Mouse (Mus musculus): ENCODE data around the gene Ssrp1. TPM values are rescaled to one million over a fixed set of nuclear protein-coding genes. Genes with fewer than 3 reads are reported as not detected.

Ssrp1 gene
- 74.8 and 88.8 TPM in 2 replicates for total RNA-seq (2023)

GRCm38 (mm10) chr2:85037047-85038026, at the start of gene Ssrp1, which contains the start of gene P2rx3:
Gene Ssrp1, plus strand, starts transcription at chr2:85037234.
Gene P2rx3, minus strand, starts transcription at chr2:85037462.

GRCm38 (mm10) chr2:84987930-84988329, 49.1 kb upstream of the Ssrp1 start, which contains the start of gene Prg3:
Gene Prg3, plus strand, starts transcription at chr2:84988215.

GRCm38 (mm10) chr2:85047596-85048167, 10.6 kb downstream of the Ssrp1 start, which contains the start of gene Tnks1bp1:
Gene Tnks1bp1, plus strand, starts transcription at chr2:85048022.

Other genes with a start within 250 kb of the Ssrp1 start
- gene Ube2l6, start 238.4 kb upstream of the Ssrp1 start, total RNA-seq (2023) = 18.2 and 19.2 TPM in 2 replicates
- gene Smtnl1, start 214.6 kb upstream of the Ssrp1 start, total RNA-seq (2023) = not detected in 2 replicates
- 4.4 and 4.5 TPM in 2 replicates for gene Timm10, start 210.2 kb upstream of the Ssrp1 start, total RNA-seq (2023)
- 1.0 and 2.2 TPM in 2 replicates for gene Slc43a1, start 198.4 kb upstream of the Ssrp1 start, total RNA-seq (2023)
- gene Rtn4rl2, start 150.5 kb upstream of the Ssrp1 start, total RNA-seq (2023) = not detected in 2 replicates
- 31.5 and 38.8 TPM in 2 replicates for gene Slc43a3, start 100.7 kb upstream of the Ssrp1 start, total RNA-seq (2023)
- 23.3 and 29.1 TPM in 2 replicates for gene Prg2, start 56.8 kb upstream of the Ssrp1 start, total RNA-seq (2023)
- gene Prg3, start 49.0 kb upstream of the Ssrp1 start, total RNA-seq (2023) = 0.69 and 1.8 TPM in 2 replicates
- gene P2rx3, start 228 bp downstream of the Ssrp1 start, total RNA-seq (2023) = 0.41 TPM in 1 of 2 replicates, not detected in the other
- 9.2 and 14.0 TPM in 2 replicates for gene Tnks1bp1, start 10.8 kb downstream of the Ssrp1 start, total RNA-seq (2023)
- 2.1 and 3.6 TPM in 2 replicates for gene Aplnr, start 99.0 kb downstream of the Ssrp1 start, total RNA-seq (2023)
- gene Lrrc55, start 160.0 kb downstream of the Ssrp1 start, total RNA-seq (2023) = not detected in 2 replicates